ENCODE assay signal across 12 mouse cellular contexts in genomic region chr1:87281599-87282412, GRCm38 (mm10). TPM values are rescaled to one million over a fixed set of nuclear protein-coding genes. Genes with fewer than 3 reads are reported as not detected.
DNase-seq lines count a peak whose midpoint lies in the region; ATAC-seq and TF ChIP-seq lines count a peak whose summit lies in the region.
"Had no signal": no experiment of that assay in that cellular context is flagged by ENCODE, and none has a peak within 500 bp of the region (broad histone marks: within the 10 kb centered on the region; RNA-seq: fewer than 3 reads in every experiment).

No protein-coding gene starts in this region.

- H3K4me2 ChIP-seq in limb, embryonic 14.5 days (replicated peaks; ENCODE audit: low read depth, low read length, severe bottlenecking), result peak overlapping the region; percentile 19; the same call in 1 of the 2 replicates

- no peak for TF ChIP-seq CTCF in gastrocnemius, adult 2 months (IDR thresholded peaks at IDR 0.05)
- TF ChIP-seq CTCF in testis, adult 2 months (IDR thresholded peaks at IDR 0.05; ENCODE audit: control insufficient read depth, insufficient read depth, insufficient replicate concordance, low read depth, low read length), result no peak
- no peak for TF ChIP-seq CTCF in thymus, adult 2 months (IDR thresholded peaks at IDR 0.05; ENCODE audit: borderline replicate concordance, control insufficient read depth, extremely low read depth, insufficient read depth, low read length, poor library complexity)

- DNase-seq in gastrocnemius, adult 2 months, result no peak
- DNase-seq in gastrocnemius, postnatal 36 days, result no peak
- DNase-seq in testis, postnatal 14 days (ENCODE audit: low spot score), result no peak
- DNase-seq in limb, embryonic 14.5 days (ENCODE audit: low spot score), result no peak
- no peak for DNase-seq in thymus, adult 2 months
- DNase-seq in natural killer cell, adult 2 months (ENCODE audit: low spot score in 2 of 2), result no peak
- DNase-seq in cerebellum, postnatal 4 days (ENCODE audit: low spot score in 2 of 2), result no peak
- DNase-seq: cerebellum, adult 9-11 months; kidney, adult 2 months had no signal

- no peak overlapping the region for H3K9ac ChIP-seq in limb, embryonic 14.5 days (ENCODE audit: low read depth, low read length, severe bottlenecking)

- ATAC-seq in limb, embryonic 14.5 days (ENCODE audit: low FRiP score, low read depth), result no peak
- ATAC-seq: CD4-positive, CD25-positive, alpha-beta regulatory T cell, adult 4 months had no signal

- H3K4me3 ChIP-seq in gastrocnemius, adult 2 months, result peak overlapping the region; percentile 45
- peak overlapping the region; percentile 55 for H3K4me3 ChIP-seq in testis, adult 2 months (ENCODE audit: control insufficient read depth, low read depth, low read length)
- H3K4me3 ChIP-seq in limb, embryonic 14.5 days (replicated peaks; ENCODE audit: low read length), result no peak overlapping the region
- no peak overlapping the region for H3K4me3 ChIP-seq in thymus, adult 2 months (ENCODE audit: control insufficient read depth, insufficient read depth, low read length)
- H3K4me3 ChIP-seq: myocyte had no signal

- H3K27me3 ChIP-seq in testis, adult 2 months (ENCODE audit: control insufficient read depth, insufficient read depth, low read length), result no peaks in the 10 kb centered on the region
- H3K27me3 ChIP-seq in limb, embryonic 14.5 days (ENCODE audit: control insufficient read depth, insufficient read depth, low read length), result no peaks in the 10 kb centered on the region
- H3K27me3 ChIP-seq in thymus, adult 2 months (ENCODE audit: control insufficient read depth, insufficient read depth, low read length), result no peaks in the 10 kb centered on the region; the same call in 1 of the 2 replicates

- H3K27ac ChIP-seq in gastrocnemius, adult 2 months, result peak overlapping the region; percentile 12; the same call in 1 of the 2 replicates
- no peak overlapping the region for H3K27ac ChIP-seq in testis, adult 2 months (ENCODE audit: control insufficient read depth, insufficient read depth, low read depth, low read length)
- no peak overlapping the region for H3K27ac ChIP-seq in limb, embryonic 14.5 days (replicated peaks; ENCODE audit: low read depth, low read length)
- H3K27ac ChIP-seq in thymus, adult 2 months (ENCODE audit: control insufficient read depth, insufficient read depth, low read length), result no peak overlapping the region

- intact Hi-C loops in gastrocnemius, adult 2 months (cut with DNase I), result no loop called here
- intact Hi-C loops in gastrocnemius, postnatal 36 days (cut with DNase I), result no loop called here

- H3K4me1 ChIP-seq in testis, adult 2 months (ENCODE audit: control insufficient read depth, insufficient read depth, low read length), result peaks cover 10% of the 10 kb centered on the region
- H3K4me1 ChIP-seq in limb, embryonic 14.5 days (ENCODE audit: control insufficient read depth, insufficient read depth, low read length), result no peaks in the 10 kb centered on the region
- no peaks in the 10 kb centered on the region for H3K4me1 ChIP-seq in thymus, adult 2 months (replicated peaks; ENCODE audit: control insufficient read depth, insufficient read depth, low read length)

- no peaks in the 10 kb centered on the region for H3K9me3 ChIP-seq in limb, embryonic 14.5 days (ENCODE audit: control insufficient read depth, low read length)

- H3K36me3 ChIP-seq in testis, adult 2 months (ENCODE audit: control insufficient read depth, insufficient read depth, low read length), result no peaks in the 10 kb centered on the region
- H3K36me3 ChIP-seq in limb, embryonic 14.5 days (ENCODE audit: control insufficient read depth, insufficient read depth, low read length), result no peaks in the 10 kb centered on the region
- H3K36me3 ChIP-seq in thymus, adult 2 months (ENCODE audit: control insufficient read depth, insufficient read depth, low read length), result no peaks in the 10 kb centered on the region

- no peak for TF ChIP-seq POLR2A in testis, adult 2 months (IDR thresholded peaks at IDR 0.05; ENCODE audit: control insufficient read depth, low read depth, low read length)
- no peak for TF ChIP-seq POLR2A in limb, embryonic 14.5 days (IDR thresholded peaks at IDR 0.05; ENCODE audit: borderline replicate concordance, extremely low read depth, insufficient read depth, insufficient read length)
- no peak for TF ChIP-seq POLR2A in thymus, adult 2 months (IDR thresholded peaks at IDR 0.05; ENCODE audit: control insufficient read depth, extremely low read depth, insufficient read depth, low read length, poor library complexity)

- WGBS in limb, embryonic 14.5 days, result 19% methylated on average over 20 of the region's 20 CpGs
- WGBS in thymus, adult 2 months, result 8% methylated on average over 20 of the region's 20 CpGs

RNA-seq across cellular contexts. Expression of gene Efhd1, which starts 17.6 kb away (rescaled TPM):
- total RNA-seq in gastrocnemius, adult 2 months (2021), result 1 to 10 TPM; 3.7 to 7.4 TPM
- total RNA-seq in gastrocnemius, postnatal 36 days (2021), result 1 to 10 TPM; 4.1 to 4.7 TPM
- 418 and 483 TPM in 2 replicates for polyA plus RNA-seq in testis, adult 2 months (2012; rRNA removed)
- 2.3 TPM in 2 replicates for polyA plus RNA-seq in limb, embryonic 14.5 days (2012; rRNA removed)
- 2.2 and 2.5 TPM in 2 replicates for polyA plus RNA-seq in limb, embryonic 14.5 days (2014; fragmentation: Nextera tagmentation; extraction: Ambion mirVana)
- polyA plus RNA-seq in thymus, adult 2 months (2012; rRNA removed), result 2.5 and 2.7 TPM in 2 replicates

RNA-seq across cellular contexts. Expression of gene Gigyf2, which starts 45.0 kb away (rescaled TPM):
- 10 to 100 TPM; 38.2 to 40.2 TPM for total RNA-seq in gastrocnemius, adult 2 months (2021)
- total RNA-seq in gastrocnemius, postnatal 36 days (2021), result 10 to 100 TPM; 28.7 to 36.9 TPM
- polyA plus RNA-seq in testis, adult 2 months (2012; rRNA removed), result 63.6 and 74.0 TPM in 2 replicates
- polyA plus RNA-seq in limb, embryonic 14.5 days (2012; rRNA removed), result 64.0 and 65.6 TPM in 2 replicates
- 47.7 and 57.5 TPM in 2 replicates for polyA plus RNA-seq in limb, embryonic 14.5 days (2014; fragmentation: Nextera tagmentation; extraction: Ambion mirVana)
- polyA plus RNA-seq in thymus, adult 2 months (2012; rRNA removed), result 47.2 and 47.3 TPM in 2 replicates

Comparison
In these comparisons a context has a peak if more than half of its experiments do, and no peak if none do; other contexts are left out.
1. H3K4me3 ChIP-seq: peak in gastrocnemius, adult 2 months (single experiment) and testis, adult 2 months (single experiment); none in limb, embryonic 14.5 days (single experiment) and thymus, adult 2 months (single experiment).
2. RNA of gene Efhd1, which starts 17.6 kb away (polyA plus RNA-seq): 418 to 483 TPM in testis, adult 2 months; 2.2 to 2.5 TPM in limb, embryonic 14.5 days and 2.5 to 2.7 TPM in thymus, adult 2 months; every median in the first group is over 100 times any median in the second.